Mouse (Mus musculus): ENCODE data around the gene Ipo11. TPM values are rescaled to one million over a fixed set of nuclear protein-coding genes. Genes with fewer than 3 reads are reported as not detected.

Gene Ipo11
- polyA plus RNA-seq, 1 experiment from 2014 or later: 46.8 TPM

DNA sequence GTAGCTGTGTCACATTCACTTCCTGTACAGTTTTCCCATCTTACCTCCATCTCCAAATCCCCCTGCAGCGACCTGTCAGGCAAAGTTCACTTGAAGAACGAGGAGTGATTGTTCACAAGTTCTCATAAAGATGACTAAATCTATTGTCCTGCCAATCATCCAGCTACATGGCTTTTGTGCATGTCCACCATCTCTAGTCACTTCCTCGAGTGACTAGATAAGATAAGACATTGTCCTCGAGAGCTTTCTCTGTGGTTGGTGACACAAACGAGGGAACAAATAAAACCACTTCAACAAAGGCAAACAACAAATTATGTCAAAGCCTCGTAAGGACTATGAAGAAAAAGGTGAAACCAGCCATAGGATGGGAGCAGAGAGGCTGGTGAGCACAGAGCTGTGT lies 191.6 kb downstream of the Ipo11 start:
- Histone ChIP-seq H3K27ac (ENCODE audit: low read depth, low read length) (no peak overlapping the region), H3K4me1 (ENCODE audit: control insufficient read depth, insufficient read depth, low read length) (no peaks in the 10 kb centered on the region), H3K9ac (ENCODE audit: low read length) (no peak overlapping the region), H3K9me3 (replicated peaks; ENCODE audit: control insufficient read depth, low read length) (no peaks in the 10 kb centered on the region), H3K36me3 (ENCODE audit: control insufficient read depth, insufficient read depth, low read length) (no peaks in the 10 kb centered on the region), H3K27me3 (replicated peaks; ENCODE audit: control insufficient read depth, insufficient read depth, low read length) (no peaks in the 10 kb centered on the region), H3K4me2 (ENCODE audit: low read length) (no peak overlapping the region), H3K4me3 (ENCODE audit: low read depth, low read length) (no peak overlapping the region)
- ATAC-seq (no peak), DNase-seq (ENCODE audit: low spot score) (no peak)
- 63% methylated on average over 6 of the region's 6 CpGs for WGBS

Other genes starting within 250 kb of the Ipo11 start
- 47.6 and 52.2 TPM in 2 replicates for gene Dimt1, start 10.2 kb upstream of the Ipo11 start, polyA plus RNA-seq (2014; fragmentation: Nextera tagmentation; extraction: Ambion mirVana)
- gene Kif2a, start 85.2 kb upstream of the Ipo11 start, polyA plus RNA-seq (2014; fragmentation: Nextera tagmentation; extraction: Ambion mirVana): 31.6 and 33.3 TPM in 2 replicates

Measured in forebrain, embryonic 14.5 days (tissue).